Mouse (Mus musculus) spleen, adult 2 months (tissue): ENCODE measurements around the gene Atp6v0b. TPM values are rescaled to one million over a fixed set of nuclear protein-coding genes. Genes with fewer than 3 reads are reported as not detected.

Experiments used
- DNase-seq, 2 experiments: peaks; one replicate each; pipeline versions ENCODE4 v3.0.0 to v3.0.0-alpha.2; 2012 to 2021; ENCODE audit warnings: low spot score in 2 of 2, low read depth in 1 of 2
- H3K27ac ChIP-seq: fragments of 200-500 bp; 2 replicates; pipeline ENCODE4 v1.5.1; 2012; ENCODE audit warnings: low read length, inconsistent platforms; ENCODE audit not compliant: insufficient read depth
- H3K27me3 ChIP-seq: fragments of 200-500 bp; 2 replicates; pipeline ENCODE4 v1.6.1; 2012; ENCODE audit warnings: mild to moderate bottlenecking, moderate library complexity, low read length, inconsistent platforms; ENCODE audit not compliant: control insufficient read depth, insufficient read depth
- H3K36me3 ChIP-seq: fragments of 200-500 bp; 2 replicates; pipeline ENCODE4 v1.6.1; 2012; ENCODE audit warnings: mild to moderate bottlenecking, low read length, inconsistent platforms; ENCODE audit not compliant: control insufficient read depth, insufficient read depth
- H3K4me1 ChIP-seq: fragments of 200-500 bp; 2 replicates; pipeline ENCODE4 v1.6.1; 2011; ENCODE audit warnings: inconsistent platforms; ENCODE audit not compliant: control insufficient read depth, insufficient read depth, insufficient read length
- H3K4me3 ChIP-seq: fragments of 200-500 bp; 2 replicates; pipeline ENCODE4 v1.5.1; 2011; ENCODE audit warnings: mild to moderate bottlenecking, inconsistent platforms; ENCODE audit not compliant: insufficient read depth, insufficient read length; ENCODE audit errors: extremely low read depth
- CTCF ChIP-seq: fragments of 200-500 bp; IDR thresholded peaks from 2 replicates; pipeline ENCODE4 v1.5.1; 2011; ENCODE audit warnings: mild to moderate bottlenecking, inconsistent platforms; ENCODE audit not compliant: insufficient read depth, insufficient read length, insufficient replicate concordance; ENCODE audit errors: extremely low read depth
- POLR2A ChIP-seq: fragments of 200-500 bp; IDR thresholded peaks from 2 replicates; pipeline ENCODE4 v1.6.1; 2011; ENCODE audit warnings: low read depth, low read length, inconsistent platforms
- WGBS: fragments of 180-500 bp; shearing (Covaris S2); methylation state at CpG from one replicate; pipeline ENCODE4 v1.1.7; 2018; 5-methylcytosine and 5-hydroxymethylcytosine counted together
- polyA plus RNA-seq: library from polyadenylated mRNA; depleted of rRNA; stranded (reverse); fragments of >200 nt; gene quantifications from 2 replicates; pipeline ENCODE4 v1.2.3, GENCODE M21; 2012

Atp6v0b gene
- polyA plus RNA-seq, 1 experiment = 382 TPM

DNA sequence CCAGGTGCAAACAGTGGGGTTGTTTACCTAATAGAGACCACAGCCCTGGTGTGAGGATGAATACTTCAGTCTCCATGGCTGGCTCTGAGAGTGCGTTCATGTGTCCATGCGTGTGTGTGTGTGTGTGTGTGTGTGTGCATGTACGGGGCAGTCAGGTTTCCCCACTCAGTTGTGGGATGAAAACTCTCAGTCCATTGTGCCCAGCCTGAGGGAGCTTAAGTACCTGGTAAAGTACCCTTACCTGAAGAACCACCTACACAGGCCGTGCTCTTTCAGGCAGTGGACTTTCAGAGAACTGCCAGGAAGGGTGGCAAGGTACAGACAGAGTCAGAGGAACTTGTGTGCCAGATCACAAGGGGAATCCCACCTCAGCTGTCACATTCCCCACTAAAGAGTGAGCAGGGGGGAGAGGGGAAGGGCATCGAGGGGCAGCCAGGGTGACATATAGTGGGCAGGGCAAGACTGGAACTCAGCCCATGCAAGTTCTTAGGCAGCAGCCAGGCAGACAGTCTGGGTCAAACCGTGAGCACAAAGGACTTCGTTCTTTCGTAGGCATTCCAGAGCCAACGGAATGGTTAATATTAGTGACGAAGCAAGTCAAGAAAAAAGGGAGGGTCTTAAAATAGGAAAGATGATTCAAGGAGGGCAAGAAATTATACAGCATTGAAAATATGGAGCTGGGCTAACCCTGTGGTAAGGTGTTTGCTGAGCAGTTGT is 34.8 kb downstream of the Atp6v0b start:
- 91% methylated on average over 10 of the region's 10 CpGs for WGBS
- Histone ChIP-seq H3K4me1 (no peaks in the 10 kb centered on the region), H3K4me3 (no peak overlapping the region), H3K27ac (no peak overlapping the region), H3K27me3 (no peaks in the 10 kb centered on the region), H3K36me3 (no peaks in the 10 kb centered on the region)
- no peak for TF ChIP-seq POLR2A
- TF ChIP-seq CTCF = no peak
- DNase-seq = no peak

DNA sequence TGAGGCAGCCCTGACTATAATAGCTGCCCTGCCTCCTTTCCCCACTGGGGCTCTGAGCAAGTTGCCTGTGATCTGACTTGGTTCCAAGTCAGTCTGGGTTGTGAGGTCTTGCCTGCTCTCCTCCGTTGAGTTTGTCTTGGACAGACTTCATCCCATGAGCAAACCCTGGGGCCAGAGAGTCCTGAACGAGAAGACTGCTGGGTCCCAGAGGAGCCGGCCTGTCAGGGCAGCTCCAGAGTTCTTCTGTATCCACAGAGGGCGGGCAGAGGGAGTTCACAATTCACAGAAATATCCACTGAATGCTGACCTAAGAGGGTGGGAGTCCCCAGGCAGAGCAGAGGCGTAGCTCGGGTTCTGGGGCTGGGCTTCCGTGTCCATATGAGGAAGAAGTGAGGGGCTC is 36.3 kb downstream of the Atp6v0b start:
- Histone ChIP-seq H3K4me3 (no peak overlapping the region), H3K4me1 (no peaks in the 10 kb centered on the region), H3K36me3 (no peaks in the 10 kb centered on the region), H3K27ac (no peak overlapping the region), H3K27me3 (no peaks in the 10 kb centered on the region)
- DNase-seq = no peak
- WGBS = 88% methylated on average over 7 of the region's 7 CpGs
- TF ChIP-seq POLR2A (no peak), CTCF (no peak)

DNA sequence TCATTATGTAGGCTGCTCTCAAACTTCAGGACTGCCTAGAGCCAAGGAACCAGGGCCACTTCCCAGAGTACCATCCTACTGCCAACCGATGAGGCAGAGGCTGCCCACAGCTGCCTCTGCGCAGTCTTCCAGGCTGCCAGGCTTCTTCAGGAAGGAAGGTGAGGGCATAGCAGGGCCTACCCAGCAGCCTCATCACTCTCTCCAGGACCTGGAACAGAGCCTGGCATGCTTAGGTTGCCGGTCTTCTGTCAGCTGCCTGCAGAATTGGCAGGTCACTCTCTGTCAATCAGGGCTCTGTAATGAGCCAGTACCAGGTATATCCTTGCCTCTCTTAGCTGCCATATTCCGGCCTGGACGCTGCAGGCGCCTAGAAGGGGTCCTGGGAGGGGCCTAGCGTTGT is 37.0 kb downstream of the Atp6v0b start:
- DNase-seq = no peak
- Histone ChIP-seq H3K36me3 (no peaks in the 10 kb centered on the region), H3K27ac (no peak overlapping the region), H3K4me1 (no peaks in the 10 kb centered on the region), H3K4me3 (no peak overlapping the region), H3K27me3 (no peaks in the 10 kb centered on the region)
- TF ChIP-seq CTCF (no peak), POLR2A (no peak)
- 93% methylated on average over 7 of the region's 7 CpGs for WGBS

DNA sequence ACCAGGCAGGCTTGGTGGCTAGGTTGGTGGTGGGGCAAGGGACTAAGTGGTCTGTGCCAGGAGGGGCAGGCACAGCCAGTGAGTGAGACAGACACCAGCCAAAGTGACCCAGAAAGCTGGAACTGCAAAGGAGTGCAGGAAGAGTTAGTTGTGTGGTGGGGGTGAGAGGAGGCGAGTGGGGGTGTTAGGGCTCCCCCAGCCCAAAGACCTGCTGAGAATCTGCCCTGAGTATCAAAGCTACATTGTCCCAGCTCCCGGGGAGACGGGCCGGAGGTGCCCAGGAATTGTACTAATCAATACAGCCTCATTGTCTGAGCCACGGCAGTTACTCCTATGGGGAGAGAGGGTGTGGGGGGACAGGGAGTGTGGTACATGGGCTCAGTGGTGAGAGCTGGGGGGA is 37.6 kb downstream of the Atp6v0b start:
- DNase-seq = no peak
- Histone ChIP-seq H3K4me1 (no peaks in the 10 kb centered on the region), H3K4me3 (no peak overlapping the region), H3K36me3 (no peaks in the 10 kb centered on the region), H3K27me3 (no peaks in the 10 kb centered on the region), H3K27ac (no peak overlapping the region)
- no peak for TF ChIP-seq POLR2A
- no peak for TF ChIP-seq CTCF
- WGBS = 92% methylated on average over 5 of the region's 5 CpGs

DNA sequence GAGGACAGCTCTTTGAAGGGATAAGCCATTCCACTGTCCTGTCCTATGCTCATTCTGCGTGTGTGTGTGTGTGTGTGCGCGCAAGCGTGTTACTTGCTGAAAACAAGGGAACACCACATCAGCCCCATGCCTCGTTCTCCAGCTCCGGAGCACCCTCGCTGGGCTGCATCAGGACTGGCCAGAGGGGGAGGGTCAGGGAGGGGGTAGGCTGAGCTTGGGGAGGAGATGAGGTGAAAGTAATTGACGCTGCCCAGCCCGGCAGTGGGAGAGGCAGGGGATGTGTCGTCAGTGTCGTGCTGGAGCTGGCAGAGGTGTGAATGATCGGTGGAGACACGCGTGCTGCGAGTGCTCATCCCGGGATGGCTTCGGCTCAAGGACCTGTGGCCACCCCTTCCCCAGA is 38.1 kb downstream of the Atp6v0b start:
- no peak for TF ChIP-seq POLR2A
- TF ChIP-seq CTCF = no peak
- Histone ChIP-seq H3K4me3 (no peak overlapping the region), H3K4me1 (no peaks in the 10 kb centered on the region), H3K36me3 (no peaks in the 10 kb centered on the region), H3K27me3 (no peaks in the 10 kb centered on the region), H3K27ac (no peak overlapping the region)
- DNase-seq = no peak
- 86% methylated on average over 17 of the region's 17 CpGs for WGBS

DNA sequence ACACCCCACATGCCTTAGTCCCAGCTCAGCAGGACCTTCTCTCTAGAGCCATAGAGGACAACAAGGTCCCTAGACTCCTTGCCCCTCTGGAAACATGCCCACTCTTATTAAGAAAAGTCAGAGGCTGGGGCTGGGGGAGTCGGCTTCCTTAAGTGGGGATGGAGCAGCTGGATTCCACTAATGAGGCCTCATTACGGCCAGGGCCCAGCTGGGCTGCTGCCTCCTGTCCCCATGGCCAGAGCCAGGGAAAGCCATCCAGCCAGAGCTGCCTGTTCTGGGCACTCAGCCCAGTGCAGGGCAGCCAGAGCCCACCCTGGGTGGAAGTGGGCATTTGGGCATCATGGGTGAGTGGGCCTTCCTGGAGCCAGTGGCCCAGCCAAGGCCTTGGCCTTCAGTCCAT is 40.1 kb downstream of the Atp6v0b start:
- Histone ChIP-seq H3K27ac (no peak overlapping the region), H3K4me3 (no peak overlapping the region), H3K27me3 (no peaks in the 10 kb centered on the region), H3K36me3 (no peaks in the 10 kb centered on the region), H3K4me1 (no peaks in the 10 kb centered on the region)
- no peak for DNase-seq
- TF ChIP-seq CTCF = no peak
- no peak for TF ChIP-seq POLR2A
- WGBS = 85% methylated on average over 2 of the region's 2 CpGs

DNA sequence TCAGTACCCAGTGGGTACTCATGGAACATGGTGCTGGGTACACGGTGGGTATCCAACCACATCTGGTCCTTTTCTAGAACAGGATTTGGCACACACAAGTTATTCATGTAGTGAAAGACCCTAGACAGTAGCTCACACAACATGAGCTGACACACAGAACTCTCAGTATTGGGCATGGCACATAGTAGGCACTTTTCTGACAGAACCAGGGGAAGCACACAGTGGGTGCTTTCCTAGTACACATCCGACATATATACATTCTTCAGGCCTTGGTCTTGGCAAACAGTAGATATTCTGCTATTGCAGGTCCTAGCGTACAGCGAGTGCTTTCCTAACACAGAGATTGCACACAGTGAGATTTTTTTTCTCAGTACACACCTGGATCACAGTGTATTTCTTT is 40.9 kb downstream of the Atp6v0b start:
- Histone ChIP-seq H3K27me3 (no peaks in the 10 kb centered on the region), H3K4me3 (no peak overlapping the region), H3K36me3 (no peaks in the 10 kb centered on the region), H3K27ac (no peak overlapping the region), H3K4me1 (no peaks in the 10 kb centered on the region)
- TF ChIP-seq CTCF = no peak
- no peak for TF ChIP-seq POLR2A
- 97% methylated on average over 4 of the region's 4 CpGs for WGBS
- DNase-seq = no peak
